Mouse (Mus musculus) myocyte (in vitro differentiated cells): ENCODE measurements around the gene Rrp1.

Experiments used
- E2F4 ChIP-seq: IDR thresholded peaks from one replicate; pipeline ENCODE4 v1.6.1; 2011; ENCODE audit warnings: mild to moderate bottlenecking, control low read depth, moderate library complexity; ENCODE audit not compliant: insufficient read depth
- MAX ChIP-seq: IDR thresholded peaks from one replicate; pipeline ENCODE4 v1.6.1; 2011; ENCODE audit warnings: low read depth, mild to moderate bottlenecking, control low read depth
- MYOD1 ChIP-seq, 3 experiments: IDR thresholded peaks; one replicate each; pipeline ENCODE4 v1.6.1; 2011; ENCODE audit warnings: control low read depth in 2 of 3, low read depth in 2 of 3, mild to moderate bottlenecking in 2 of 3, moderate library complexity in 1 of 3; ENCODE audit not compliant: insufficient read length in 2 of 3, control insufficient read depth in 1 of 3
- POLR2A ChIP-seq: IDR thresholded peaks from one replicate; pipeline ENCODE4 v1.6.1; 2011; ENCODE audit warnings: low read depth, mild to moderate bottlenecking, control low read depth, moderate library complexity; ENCODE audit not compliant: insufficient read length
- POLR2AphosphoS2 ChIP-seq: IDR thresholded peaks from one replicate; pipeline ENCODE4 v1.6.1; 2011; ENCODE audit warnings: low read depth, control low read depth; ENCODE audit not compliant: insufficient read length
- TCF12 ChIP-seq: IDR thresholded peaks from one replicate; pipeline ENCODE4 v1.6.1; 2011; ENCODE audit warnings: mild to moderate bottlenecking, control low read depth; ENCODE audit not compliant: poor library complexity, insufficient read depth, severe bottlenecking

GRCm38 (mm10) chr10:78428070-78428469 lies 15.2 kb upstream of the Rrp1 start:
- TF ChIP-seq POLR2A (no peak), TCF12 (no peak), E2F4 (no peak), MAX (no peak), MYOD1 (IDR thresholded peaks at IDR 0.05; ENCODE audit: control insufficient read depth in 1 of 3, insufficient read length in 2 of 3, low read depth in 2 of 3) (no peak), POLR2AphosphoS2 (no peak)
